Comparison of ENCODE assay signal across 10 mouse cellular contexts in the genomic region with DNA sequence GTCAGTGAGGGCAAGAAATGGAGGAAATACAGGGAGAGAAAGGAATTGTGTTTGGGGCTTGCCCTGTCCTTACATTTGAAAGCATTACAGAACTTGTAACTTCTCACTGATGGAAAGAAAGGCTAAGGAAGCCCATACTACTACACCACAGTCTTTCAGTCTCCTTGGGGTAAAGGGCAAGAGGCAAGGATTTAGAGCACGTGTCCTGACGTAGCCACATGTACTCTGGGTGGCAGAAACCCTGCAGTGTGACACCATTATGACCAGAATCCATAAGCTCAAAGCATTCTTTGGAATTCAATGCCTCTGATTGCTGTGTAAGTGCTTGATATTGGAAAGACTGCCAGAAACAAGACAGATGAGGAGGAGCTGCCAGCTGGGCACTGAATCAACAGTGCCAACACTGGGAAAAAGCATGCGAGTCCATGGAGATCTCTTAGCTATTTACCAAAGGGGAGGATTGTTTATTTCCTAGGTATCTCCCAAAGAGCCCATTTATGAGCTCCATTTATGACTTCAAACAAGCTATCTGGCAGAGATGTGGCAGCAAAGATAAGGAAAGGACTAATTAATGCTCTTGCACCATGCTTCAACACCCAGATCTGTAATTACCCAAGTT.
A peak's percentile ranks its signal among the peaks of the same experiment; 100 is the strongest.
DNase-seq lines count a peak whose midpoint lies in the region; ATAC-seq lines count a peak whose summit lies in the region.
"Had no signal": no experiment of that assay in that cellular context is flagged by ENCODE, and none has a peak within 500 bp of the region (broad histone marks: within the 10 kb centered on the region; RNA-seq: fewer than 3 reads in every experiment).

No protein-coding gene starts in this region.

- no peaks in the 10 kb centered on the region for H3K27me3 ChIP-seq in hindbrain, embryonic 14.5 days (ENCODE audit: control insufficient read depth, insufficient read depth, low read length)
- H3K27me3 ChIP-seq in hindbrain, embryonic 10.5 days (ENCODE audit: insufficient read depth, poor library complexity, severe bottlenecking) = no peaks in the 10 kb centered on the region
- H3K27me3 ChIP-seq: liver, embryonic 13.5 days had no signal

- H3K4me1 ChIP-seq in hindbrain, embryonic 14.5 days (replicated peaks; ENCODE audit: control insufficient read depth, insufficient read depth, low read length) = no peaks in the 10 kb centered on the region
- H3K4me1 ChIP-seq in hindbrain, embryonic 10.5 days (replicated peaks) = no peaks in the 10 kb centered on the region
- H3K4me1 ChIP-seq: liver, embryonic 13.5 days had no signal

- DNase-seq in hindbrain, embryonic 14.5 days (ENCODE audit: low spot score) = peak; percentile 45
- DNase-seq in hindbrain, embryonic 10.5 days (ENCODE audit: low spot score) = no peak
- DNase-seq in 3T3-L1 (ENCODE audit: low read depth, low spot score) = peak; percentile 59
- DNase-seq in adipocyte (ENCODE audit: low spot score) = peak; percentile 69
- peak; percentile 23 to 55 for DNase-seq in layer of hippocampus, adult 8-10 months (ENCODE audit: low spot score in 2 of 2)
- no peak for DNase-seq in kidney, postnatal 14 days
- no peak for DNase-seq in retina, postnatal 1 day
- DNase-seq: kidney, postnatal 25 days; liver, embryonic 13.5 days had no signal

- ATAC-seq in hindbrain, embryonic 14.5 days (ENCODE audit: low FRiP score) = peak; percentile 85; the same call in 1 of the 2 replicates
- ATAC-seq in activated CD4-positive, CD25-positive, alpha-beta regulatory T cell, adult 4 months = no peak

- WGBS in hindbrain, embryonic 14.5 days = 53% methylated on average over 3 of the region's 3 CpGs
- WGBS in hindbrain, embryonic 10.5 days = 66% methylated on average over 3 of the region's 3 CpGs

- H3K4me3 ChIP-seq in hindbrain, embryonic 14.5 days (replicated peaks; ENCODE audit: low read length) = no peak overlapping the region
- no peak overlapping the region for H3K4me3 ChIP-seq in hindbrain, embryonic 10.5 days
- H3K4me3 ChIP-seq: liver, embryonic 13.5 days had no signal

- H3K27ac ChIP-seq in hindbrain, embryonic 14.5 days = no peak overlapping the region
- no peak overlapping the region for H3K27ac ChIP-seq in hindbrain, embryonic 10.5 days
- H3K27ac ChIP-seq: liver, embryonic 13.5 days had no signal

- no peak overlapping the region for H3K4me2 ChIP-seq in hindbrain, embryonic 14.5 days (replicated peaks)
- H3K4me2 ChIP-seq: liver, embryonic 13.5 days had no signal

- no peak overlapping the region for H3K9ac ChIP-seq in hindbrain, embryonic 14.5 days
- H3K9ac ChIP-seq: liver, embryonic 13.5 days had no signal

- H3K9me3 ChIP-seq in hindbrain, embryonic 14.5 days (ENCODE audit: control insufficient read depth, low read length) = no peaks in the 10 kb centered on the region
- no peaks in the 10 kb centered on the region for H3K9me3 ChIP-seq in hindbrain, embryonic 10.5 days
- H3K9me3 ChIP-seq: liver, embryonic 13.5 days had no signal

- H3K36me3 ChIP-seq in hindbrain, embryonic 14.5 days (replicated peaks; ENCODE audit: control insufficient read depth, insufficient read depth) = no peaks in the 10 kb centered on the region
- no peaks in the 10 kb centered on the region for H3K36me3 ChIP-seq in hindbrain, embryonic 10.5 days
- H3K36me3 ChIP-seq: liver, embryonic 13.5 days had no signal

Comparison
In these comparisons a context has a peak if more than half of its experiments do, and no peak if none do; other contexts are left out.
1. DNase-seq: peak in hindbrain, embryonic 14.5 days (single experiment), 3T3-L1 (single experiment), adipocyte (single experiment) and layer of hippocampus, adult 8-10 months (2 of 2); none in hindbrain, embryonic 10.5 days (single experiment), kidney, postnatal 14 days (single experiment) and retina, postnatal 1 day (single experiment).